Mouse (Mus musculus) v-Abl transformed pro-B cells (cell line): Measurements from ENCODE around the gene Mtus2.

Experiments used
- in situ Hi-C, 2 experiments: fragments of 400-800 bp; cut with MboI; formaldehyde crosslinking; loops; one replicate each; pipeline ENCODE4 v1.15.1; 2025; ENCODE audit not compliant: unreplicated experiment in 2 of 2

Mtus2 gene

GRCm38 (mm10) chr5:148266841-148267240 is 309.7 kb downstream of the Mtus2 start:
- in situ Hi-C loops, result no loop called here

- in situ Hi-C loops, result no loop called here
Measured at GRCm38 (mm10) chr5:148267446-148267845, 310.3 kb downstream of the Mtus2 start.

GRCm38 (mm10) chr5:148272065-148272464 is 314.9 kb downstream of the Mtus2 start:
- in situ Hi-C loops, result no loop called here

GRCm38 (mm10) chr5:148272771-148273170 is 315.7 kb downstream of the Mtus2 start:
- in situ Hi-C loops, result no loop called here

GRCm38 (mm10) chr5:148278233-148278632 is 321.1 kb downstream of the Mtus2 start:
- in situ Hi-C loops, result no loop called here

- in situ Hi-C loops, result no loop called here
Measured at GRCm38 (mm10) chr5:148280321-148280720, 323.2 kb downstream of the Mtus2 start.

GRCm38 (mm10) chr5:148282093-148282492 is 325.0 kb downstream of the Mtus2 start:
- in situ Hi-C loops, result no loop called here

GRCm38 (mm10) chr5:148282631-148283030 is 325.5 kb downstream of the Mtus2 start:
- in situ Hi-C loops, result no loop called here

- in situ Hi-C loops, result no loop called here
Measured at GRCm38 (mm10) chr5:148283177-148283576, 326.1 kb downstream of the Mtus2 start.

GRCm38 (mm10) chr5:148283584-148283983 is 326.5 kb downstream of the Mtus2 start:
- in situ Hi-C loops, result no loop called here

- in situ Hi-C loops, result no loop called here
Measured at GRCm38 (mm10) chr5:148287529-148287928, 330.4 kb downstream of the Mtus2 start.

- in situ Hi-C loops, result no loop called here
Measured at GRCm38 (mm10) chr5:148288804-148289203, 331.7 kb downstream of the Mtus2 start.

- in situ Hi-C loops, result no loop called here
Measured at GRCm38 (mm10) chr5:148289951-148290350, 332.8 kb downstream of the Mtus2 start.

GRCm38 (mm10) chr5:148292862-148293261 is 335.7 kb downstream of the Mtus2 start:
- in situ Hi-C loops, result no loop called here

GRCm38 (mm10) chr5:148293346-148293745 is 336.2 kb downstream of the Mtus2 start:
- in situ Hi-C loops, result no loop called here

GRCm38 (mm10) chr5:148302968-148303367 is 345.8 kb downstream of the Mtus2 start:
- in situ Hi-C loops, result no loop called here

GRCm38 (mm10) chr5:148304112-148304511 is 347.0 kb downstream of the Mtus2 start:
- in situ Hi-C loops, result no loop called here

GRCm38 (mm10) chr5:148310790-148311189 is 353.7 kb downstream of the Mtus2 start:
- in situ Hi-C loops, result no loop called here

GRCm38 (mm10) chr5:148312443-148312842 is 355.3 kb downstream of the Mtus2 start:
- in situ Hi-C loops, result no loop called here

GRCm38 (mm10) chr5:148314931-148315330 is 357.8 kb downstream of the Mtus2 start:
- in situ Hi-C loops, result no loop called here

- in situ Hi-C loops, result loop anchor here (5.0 to 25.0 kb wide), 2 partner anchors 467 to 1012 kb away; no protein-coding TSS in a partner anchor
Measured at GRCm38 (mm10) chr5:148325317-148325885, 368.3 kb downstream of the Mtus2 start.

GRCm38 (mm10) chr5:148326295-148326694 is 369.2 kb downstream of the Mtus2 start:
- in situ Hi-C loops, result loop anchor here (5.0 to 25.0 kb wide), 2 partner anchors 466 to 1011 kb away; no protein-coding TSS in a partner anchor

- in situ Hi-C loops, result loop anchor here (5.0 to 25.0 kb wide), 2 partner anchors 463 to 1008 kb away; no protein-coding TSS in a partner anchor
Measured at GRCm38 (mm10) chr5:148328982-148329381, 371.9 kb downstream of the Mtus2 start.
